Mouse (Mus musculus) MEL (cell line): ENCODE data around the gene Gm20388.

Experiments
- CHD1 ChIP-seq: IDR thresholded peaks from 2 replicates; pipeline ENCODE4 v1.6.1; 2012; ENCODE audit warnings: low read depth, mild to moderate bottlenecking, inconsistent platforms, low read length, improper control_type of control experiment
- CTCF ChIP-seq, 3 experiments: IDR thresholded peaks in 2 of 3; conservative IDR thresholded peaks in 1 of 3; 2 replicates each; pipeline ENCODE4 v1.5.1; 2011 to 2012; ENCODE audit warnings: low read length in 3 of 3, low read depth in 2 of 3, mild to moderate bottlenecking in 2 of 3, improper control_type of control experiment in 1 of 3, inconsistent platforms in 1 of 3, mixed read lengths in 1 of 3, moderate library complexity in 1 of 3; ENCODE audit not compliant: control insufficient read depth in 1 of 3, insufficient read depth in 1 of 3, poor library complexity in 1 of 3, severe bottlenecking in 1 of 3
- E2F4 ChIP-seq: IDR thresholded peaks from 2 replicates; pipeline ENCODE4 v1.6.1; 2011; ENCODE audit warnings: low read depth, low read length, improper control_type of control experiment, borderline replicate concordance
- MAFK ChIP-seq: IDR thresholded peaks from 2 replicates; pipeline ENCODE4 v1.6.1; 2011; ENCODE audit warnings: low read depth, mild to moderate bottlenecking, low read length, improper control_type of control experiment, borderline replicate concordance
- MAX ChIP-seq: IDR thresholded peaks from 2 replicates; pipeline ENCODE4 v1.6.1; 2011; ENCODE audit warnings: low read length, improper control_type of control experiment
- MYB ChIP-seq: IDR thresholded peaks from 2 replicates; pipeline ENCODE4 v1.6.1; 2011; ENCODE audit warnings: mild to moderate bottlenecking, low read depth, low read length, improper control_type of control experiment
- NELFE ChIP-seq: IDR thresholded peaks from 2 replicates; pipeline ENCODE4 v1.6.1; 2011; ENCODE audit warnings: low read depth, low read length, improper control_type of control experiment
- POLR2A ChIP-seq, 2 experiments: IDR thresholded peaks; 2 replicates each; pipeline ENCODE4 v1.6.1; 2011 to 2012; ENCODE audit warnings: low read length in 2 of 2, mild to moderate bottlenecking in 2 of 2, control low read depth in 1 of 2, improper control_type of control experiment in 1 of 2, low read depth in 1 of 2, moderate library complexity in 1 of 2; ENCODE audit not compliant: control insufficient read depth in 1 of 2, insufficient read depth in 1 of 2, poor library complexity in 1 of 2
- RCOR1 ChIP-seq: IDR thresholded peaks from 2 replicates; pipeline ENCODE4 v1.6.1; 2012; ENCODE audit warnings: low read depth, mild to moderate bottlenecking, inconsistent platforms, low read length, improper control_type of control experiment
- SMC3 ChIP-seq: IDR thresholded peaks from 2 replicates; pipeline ENCODE4 v1.6.1; 2011; ENCODE audit warnings: low read depth, low read length, improper control_type of control experiment
- UBTF ChIP-seq: IDR thresholded peaks from 2 replicates; pipeline ENCODE4 v1.6.1; 2012; ENCODE audit warnings: low read depth, mild to moderate bottlenecking, inconsistent platforms, low read length, improper control_type of control experiment, moderate library complexity, borderline replicate concordance; ENCODE audit not compliant: insufficient read depth
- ZMIZ1 ChIP-seq: IDR thresholded peaks from 2 replicates; pipeline ENCODE4 v1.6.1; 2012; ENCODE audit warnings: low read depth, mild to moderate bottlenecking, inconsistent platforms, low read length, improper control_type of control experiment, moderate library complexity
- ZNF384 ChIP-seq: IDR thresholded peaks from 2 replicates; pipeline ENCODE4 v1.6.1; 2012; ENCODE audit warnings: low read depth, mild to moderate bottlenecking, inconsistent platforms, low read length, improper control_type of control experiment

GRCm38 (mm10) chr8:124056832-124057655 lies 4146.4 kb downstream of the Gm20388 start:
- TF ChIP-seq CTCF (IDR thresholded peaks at IDR 0.05 in 2 of 3, conservative IDR thresholded peaks at IDR 0.05 in 1 of 3; ENCODE audit: control insufficient read depth in 1 of 3, insufficient read depth in 1 of 3, low read depth in 2 of 3, low read length in 3 of 3, poor library complexity in 1 of 3, severe bottlenecking in 1 of 3), result no peak
- TF ChIP-seq POLR2A (IDR thresholded peaks at IDR 0.05; ENCODE audit: control insufficient read depth in 1 of 2, insufficient read depth in 1 of 2, low read depth in 1 of 2, low read length in 2 of 2, poor library complexity in 1 of 2), result no peak
- TF ChIP-seq MAFK, result no peak
- no peak for TF ChIP-seq ZMIZ1
- no peak for TF ChIP-seq SMC3
- no peak for TF ChIP-seq UBTF
- no peak for TF ChIP-seq MAX
- TF ChIP-seq NELFE, result no peak
- no peak for TF ChIP-seq ZNF384
- no peak for TF ChIP-seq E2F4
- no peak for TF ChIP-seq RCOR1
- TF ChIP-seq MYB, result no peak
- no peak for TF ChIP-seq CHD1
